Mouse (Mus musculus): ENCODE measurements around the gene Hid1.

- TF ChIP-seq POLR2A (IDR thresholded peaks at IDR 0.05; ENCODE audit: control insufficient read depth, extremely low read depth, insufficient read depth, low read length, poor library complexity): no peak
- no peak for TF ChIP-seq CTCF (IDR thresholded peaks at IDR 0.05; ENCODE audit: borderline replicate concordance, control insufficient read depth, extremely low read depth, insufficient read depth, low read length, poor library complexity)
Measured at GRCm38 (mm10) chr11:115300745-115301144, 66.8 kb downstream of the Hid1 start.

Data from thymus, adult 2 months (tissue).